Mouse (Mus musculus): ENCODE measurements around the gene 4930415O20Rik.

DNA sequence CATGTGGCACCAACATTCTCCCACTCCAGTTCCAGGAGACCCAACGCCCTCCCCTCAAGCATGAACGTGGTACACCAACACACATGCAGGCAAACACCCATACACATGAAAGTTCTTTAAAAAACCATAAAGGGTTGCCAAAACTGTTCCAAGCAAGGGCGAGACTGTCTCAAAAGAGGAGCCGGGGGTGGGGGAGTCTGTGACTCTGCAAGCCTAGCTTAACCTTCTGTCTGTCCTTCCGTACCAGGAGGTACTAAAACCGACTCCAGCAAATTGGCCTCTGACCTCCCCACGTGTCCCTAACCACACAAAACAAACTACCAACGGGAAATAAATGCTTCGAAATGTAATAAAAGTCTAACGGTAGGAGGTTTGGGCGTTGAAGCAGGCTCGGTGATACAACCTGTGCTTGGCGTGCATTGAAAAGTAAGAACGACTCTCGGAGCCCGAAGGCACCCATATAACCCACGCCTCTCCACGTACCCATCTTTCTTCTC lies 37.7 kb upstream of the 4930415O20Rik start:
- no peak for TF ChIP-seq CTCF (IDR thresholded peaks at IDR 0.05; ENCODE audit: control insufficient read depth, insufficient read depth, insufficient replicate concordance, low read depth, low read length)
- no peak for TF ChIP-seq POLR2A (IDR thresholded peaks at IDR 0.05; ENCODE audit: control insufficient read depth, low read depth, low read length)
